12 mouse cellular contexts compared by ENCODE assay signal in the genomic region with DNA sequence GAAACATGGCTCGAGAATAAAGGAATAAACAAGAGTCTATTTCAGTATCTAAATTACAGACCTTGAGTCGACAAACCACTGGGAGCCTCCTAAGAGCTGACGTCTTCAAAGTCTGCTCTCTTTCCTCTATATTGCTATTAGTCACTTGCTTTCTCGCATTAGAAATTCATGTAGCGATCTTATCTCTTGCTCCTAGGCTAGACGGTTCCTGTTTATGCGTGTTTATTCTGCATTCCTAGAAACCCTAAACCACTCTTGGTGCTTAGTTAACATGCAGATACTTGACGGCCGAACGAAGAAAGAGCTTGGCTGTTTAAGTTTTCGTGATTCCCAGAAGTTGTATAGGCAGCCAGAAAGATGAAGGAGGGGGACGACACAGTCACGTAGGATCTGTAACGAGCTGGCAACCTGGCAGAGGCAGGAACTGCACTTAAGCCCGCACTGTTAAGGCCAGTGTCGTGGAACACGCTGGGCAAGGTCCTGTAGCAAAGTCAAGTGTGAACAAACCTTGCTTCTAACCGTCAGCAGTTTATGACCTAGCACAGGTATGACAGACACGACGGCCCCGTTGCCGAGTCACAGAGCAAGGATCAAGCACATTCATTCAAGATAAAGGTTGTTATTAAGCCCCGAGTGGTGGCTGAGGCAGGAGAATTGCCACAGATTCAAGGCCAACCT. TPM values are rescaled to one million over a fixed set of nuclear protein-coding genes. Genes with fewer than 3 reads are reported as not detected.
DNase-seq lines count a peak whose midpoint lies in the region; TF ChIP-seq lines count a peak whose summit lies in the region.
"Had no signal": no experiment of that assay in that cellular context is flagged by ENCODE, and none has a peak within 500 bp of the region (broad histone marks: within the 10 kb centered on the region; RNA-seq: fewer than 3 reads in every experiment).

No protein-coding gene starts in this region.

- H3K79me2 ChIP-seq in MEL (ENCODE audit: control insufficient read depth, insufficient read depth, low read length, poor library complexity): 0 out of 2 replicates have a peak, but pooled peaks cover 2% of the 10 kb centered on the region

- DNase-seq in kidney, adult 11 months: peak; percentile 67
- no peak for DNase-seq in kidney, postnatal 10 days
- peak; percentile 82 for DNase-seq in MEL (ENCODE audit: low read depth, low spot score)
- DNase-seq in fat pad, adult 2 months (ENCODE audit: extremely low read depth, low read depth, low spot score): peak; percentile 79
- DNase-seq in kidney, postnatal 25 days: peak; percentile 46 to 71
- DNase-seq in ovary, adult 18-20 months (ENCODE audit: low spot score): no peak
- DNase-seq in spleen, postnatal 10 days (ENCODE audit: low spot score in 2 of 2): no peak
- no peak for DNase-seq in urinary bladder, postnatal 10 days (ENCODE audit: low spot score)
- DNase-seq: cerebellum, adult 9-10 months; lung, postnatal 10 days; right cerebral cortex, postnatal 14 days had no signal

- H3K9me3 ChIP-seq in MEL (replicated peaks; ENCODE audit: insufficient read depth, low read length): no peaks in the 10 kb centered on the region
- H3K9me3 ChIP-seq: hindbrain, embryonic 10.5 days had no signal

- no peak for TF ChIP-seq EP300 in MEL (IDR thresholded peaks at IDR 0.05; ENCODE audit: low read depth in 1 of 2, low read length in 2 of 2)

- H3K9ac ChIP-seq in MEL (ENCODE audit: control insufficient read depth, low read depth, low read length, poor library complexity, severe bottlenecking): peak overlapping the region; percentile 18

- peaks cover 2 to 20% of the 10 kb centered on the region in 2 experiments; a peak in 3 of 4 replicates for H3K36me3 ChIP-seq in MEL (ENCODE audit: control insufficient read depth in 1 of 2, insufficient read depth in 2 of 2, low read length in 2 of 2)

- no peaks in the 10 kb centered on the region for H3K27me3 ChIP-seq in MEL (ENCODE audit: control insufficient read depth in 1 of 2, insufficient read depth in 2 of 2, low read length in 2 of 2)

- TF ChIP-seq RAD21 in MEL (IDR thresholded peaks at IDR 0.05; ENCODE audit: low read depth, low read length): no peak

- peaks cover 17 to 25% of the 10 kb centered on the region in 2 experiments for H3K4me1 ChIP-seq in MEL (ENCODE audit: control insufficient read depth in 1 of 2, insufficient read depth in 2 of 2, low read length in 2 of 2)
- H3K4me1 ChIP-seq: hindbrain, embryonic 10.5 days had no signal

- peak overlapping the region; percentile 50 for H3K27ac ChIP-seq in MEL (ENCODE audit: control insufficient read depth, low read depth, low read length)
- H3K27ac ChIP-seq: hindbrain, embryonic 10.5 days had no signal

- TF ChIP-seq POLR2A in MEL (IDR thresholded peaks at IDR 0.05; ENCODE audit: control insufficient read depth in 1 of 2, insufficient read depth in 1 of 2, low read depth in 1 of 2, low read length in 2 of 2, poor library complexity in 1 of 2): no peak

- peak overlapping the region; percentile 35 to 36 for H3K4me3 ChIP-seq in MEL (ENCODE audit: control insufficient read depth in 1 of 2, insufficient read depth in 1 of 2, low read depth in 2 of 2, low read length in 2 of 2)
- H3K4me3 ChIP-seq: hindbrain, embryonic 10.5 days had no signal

- TF ChIP-seq CTCF in MEL (IDR thresholded peaks at IDR 0.05 in 2 of 3, conservative IDR thresholded peaks at IDR 0.05 in 1 of 3; ENCODE audit: control insufficient read depth in 1 of 3, insufficient read depth in 1 of 3, low read depth in 2 of 3, low read length in 3 of 3, poor library complexity in 1 of 3, severe bottlenecking in 1 of 3): no peak

TF ChIP-seq in MEL, 35 proteins besides CTCF, POLR2A, EP300 and RAD21:
- TF ChIP-seq MYC (IDR thresholded peaks at IDR 0.05; ENCODE audit: low read depth, low read length) (no peak), GATA1 (IDR thresholded peaks at IDR 0.05; ENCODE audit: low read depth, low read length) (peak; percentile 79), SIN3A (IDR thresholded peaks at IDR 0.05; ENCODE audit: low read length) (peak; percentile 18; the same call in 1 of the 2 replicates), E2F4 (IDR thresholded peaks at IDR 0.05; ENCODE audit: borderline replicate concordance, low read depth, low read length) (no peak), TBP (IDR thresholded peaks at IDR 0.05; ENCODE audit: low read depth, low read length) (0 out of 2 replicates have a peak, but pooled peaks have one; percentile 23), MAFK (IDR thresholded peaks at IDR 0.05; ENCODE audit: borderline replicate concordance, low read depth, low read length) (no peak), ETS1 (IDR thresholded peaks at IDR 0.05; ENCODE audit: low read depth, low read length) (peak; percentile 69), KAT2A (conservative IDR thresholded peaks at IDR 0.05; ENCODE audit: low read depth, low read length) (no peak), TAL1 (IDR thresholded peaks at IDR 0.05; ENCODE audit: low read length) (no peak), MEF2A (IDR thresholded peaks at IDR 0.05; ENCODE audit: extremely low read depth, insufficient replicate concordance, low read depth, low read length, poor library complexity, severe bottlenecking) (no peak), ZC3H11A (IDR thresholded peaks at IDR 0.05; ENCODE audit: low read depth, low read length) (no peak)

RNA-seq across cellular contexts. Expression of gene Itm2b, which starts 14.3 kb away (rescaled TPM):
- total RNA-seq in MEL (2012; rRNA removed): 54.0 and 56.3 TPM in 2 replicates
- polyA plus RNA-seq in MEL (2012; ENCODE audit: insufficient read depth in 1 of 2, insufficient read length in 2 of 2, low read depth in 1 of 2, low replicate concordance in 2 of 2, missing spikeins in 1 of 2): 100 to 1,000 TPM; 101 to 312 TPM

RNA-seq across cellular contexts. Expression of gene Rb1, which starts 45.2 kb away (rescaled TPM):
- 6.3 and 7.8 TPM in 2 replicates for total RNA-seq in MEL (2012; rRNA removed)
- 10 to 100 TPM in 1 of 2 experiments, not detected in 1; 13.2 TPM for polyA plus RNA-seq in MEL (2012; ENCODE audit: insufficient read depth in 1 of 2, insufficient read length in 2 of 2, low read depth in 1 of 2, low replicate concordance in 2 of 2, missing spikeins in 1 of 2)

Comparison
In these comparisons a context has a peak if more than half of its experiments do, and no peak if none do; other contexts are left out.
1. DNase-seq: peak in kidney, adult 11 months (single experiment), MEL (single experiment), fat pad, adult 2 months (single experiment) and kidney, postnatal 25 days (2 of 2); none in kidney, postnatal 10 days (single experiment), ovary, adult 18-20 months (single experiment), spleen, postnatal 10 days (0 of 2) and urinary bladder, postnatal 10 days (single experiment).